Mouse (Mus musculus): Measurements from ENCODE around the gene Homer2.

GRCm38 (mm10) chr7:81729787-81730186 is 22.5 kb upstream of the Homer2 start:
- TF ChIP-seq POLR2A (IDR thresholded peaks at IDR 0.05; ENCODE audit: low read depth, low read length), result no peak
- no peak for TF ChIP-seq CTCF (conservative IDR thresholded peaks at IDR 0.05; ENCODE audit: insufficient read depth, insufficient read length, low read depth, low read length)

Data from kidney, adult 2 months (tissue).